Mouse (Mus musculus) embryo, embryonic 9.5 days (tissue): ENCODE measurements around the gene Gm38100.

Experiments
- DNase-seq: peaks from one replicate; pipeline ENCODE4 v3.0.0-alpha.2; 2017; ENCODE audit errors: extremely low spot score

Gm38100 gene

GRCm38 (mm10) chr1:175967004-175967745 lies 47.0 kb downstream of the Gm38100 start:
- no peak for DNase-seq

GRCm38 (mm10) chr1:175970710-175971109 lies 50.6 kb downstream of the Gm38100 start:
- DNase-seq = no peak
